Mouse (Mus musculus) G1E (cell line): ENCODE results near the gene Cox4i1. TPM values are rescaled to one million over a fixed set of nuclear protein-coding genes. Genes with fewer than 3 reads are reported as not detected.
"Not testable (repeated sequence)": the region's sequence is repeated elsewhere in the genome, so short reads cannot be mapped to it uniquely, and the experiment has no call there.

Experiments used
- ATAC-seq: 2 replicates; pipeline ENCODE4 v1.8.0; 2016; ENCODE audit warnings: mild to moderate bottlenecking; ENCODE audit not compliant: insufficient number of reproducible peaks, poor library complexity, low FRiP score, severe bottlenecking; ENCODE audit errors: extremely low read depth
- DNase-seq: peaks from one replicate; pipeline ENCODE4 v3.0.0; 2012; ENCODE audit warnings: low spot score
- H3K27me3 ChIP-seq: 2 replicates; pipeline ENCODE4 v1.6.1; 2012; ENCODE audit warnings: mild to moderate bottlenecking, low read length, inconsistent platforms; ENCODE audit not compliant: insufficient read depth
- H3K36me3 ChIP-seq: replicated peaks from 2 replicates; pipeline ENCODE3; 2012; ENCODE audit warnings: mild to moderate bottlenecking, inconsistent platforms
- H3K4me1 ChIP-seq: 2 replicates; pipeline ENCODE4 v1.6.1; 2012; ENCODE audit warnings: low read depth, low read length, inconsistent platforms, mixed read lengths; ENCODE audit not compliant: insufficient read depth
- H3K4me3 ChIP-seq: 2 replicates; pipeline ENCODE4 v1.5.1; 2012; ENCODE audit warnings: low read depth, mild to moderate bottlenecking, inconsistent platforms, low read length, moderate library complexity, mixed read lengths
- H3K9me3 ChIP-seq: replicated peaks from 2 replicates; pipeline ENCODE4 v1.6.1; 2012; ENCODE audit warnings: inconsistent platforms
- CTCF ChIP-seq: IDR thresholded peaks from 2 replicates; pipeline ENCODE4 v1.5.1; 2012; ENCODE audit warnings: low read depth, low read length, inconsistent platforms, mixed read lengths
- GATA1 ChIP-seq: IDR thresholded peaks from 2 replicates; pipeline ENCODE4 v1.6.1; 2012; ENCODE audit warnings: borderline replicate concordance, low read length, inconsistent platforms, mixed read lengths
- GATA2 ChIP-seq: IDR thresholded peaks from 2 replicates; pipeline ENCODE4 v1.6.1; 2012; ENCODE audit warnings: low read depth, low read length, inconsistent platforms, borderline replicate concordance
- POLR2AphosphoS5 ChIP-seq: IDR thresholded peaks from 2 replicates; pipeline ENCODE4 v1.6.1; 2012; ENCODE audit warnings: low read depth, low read length, inconsistent platforms; ENCODE audit not compliant: insufficient replicate concordance
- TAL1 ChIP-seq: conservative IDR thresholded peaks from 2 replicates; pipeline ENCODE4 v1.6.1; 2012; ENCODE audit warnings: low read depth, low read length, inconsistent platforms, mixed read lengths
- polyA plus RNA-seq: library from polyadenylated mRNA; stranded (reverse); fragments of >175 nt; gene quantifications from 2 replicates; pipeline ENCODE4 v1.2.3, GENCODE M21; 2012
- total RNA-seq, 2 experiments: library from RNA; stranded (forward) in 1 of 2; stranded (reverse) in 1 of 2; fragments of 200-1000 nt in 1 of 2; fragments of >200 nt in 1 of 2; fragmentation: Nextera tagmentation in 1 of 2; gene quantifications; 2 replicates each; pipeline ENCODE4 v1.2.3; 2014 to 2017

Cox4i1 gene
- total and polyA plus RNA-seq, 3 experiments = 277 to 542 (median 328) TPM

DNA sequence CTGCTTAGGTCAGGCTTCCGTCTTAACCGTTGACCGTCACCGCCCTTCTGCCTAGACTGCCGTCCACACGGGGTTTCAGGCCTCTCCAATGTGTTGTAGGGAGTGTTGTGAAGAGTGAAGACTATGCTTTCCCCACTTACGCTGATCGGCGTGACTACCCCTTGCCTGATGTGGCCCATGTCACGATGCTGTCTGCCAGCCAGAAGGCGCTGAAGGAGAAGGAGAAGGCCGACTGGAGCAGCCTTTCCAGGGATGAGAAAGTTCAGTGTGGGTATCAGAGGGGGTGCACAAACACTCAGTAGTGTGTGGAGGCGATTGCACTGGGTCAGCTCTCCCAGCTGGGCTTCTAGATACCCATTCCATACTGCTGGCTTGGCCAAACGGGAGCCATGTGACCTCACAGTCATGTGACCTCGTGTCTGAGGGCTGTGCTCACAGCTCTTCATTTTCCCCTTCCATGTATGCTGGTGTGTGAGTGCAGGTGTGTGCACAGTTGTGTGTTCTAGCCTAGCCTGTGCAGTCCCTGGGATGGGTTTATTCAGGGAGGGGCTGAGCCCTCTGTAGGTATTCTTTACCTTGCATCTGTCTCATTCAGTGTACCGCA, 4.7 kb downstream of the Cox4i1 start:
- ATAC-seq = no peak
- TF ChIP-seq GATA2 (no peak), CTCF (no peak), POLR2AphosphoS5 (no peak), GATA1 (no peak), TAL1 (no peak)
- H3K4me3 ChIP-seq = peak overlapping the region; percentile 8; the same call in 1 of the 2 replicates
- DNase-seq = no peak
- H3K27me3 ChIP-seq = no peaks in the 10 kb centered on the region
- H3K9me3 ChIP-seq = no peaks in the 10 kb centered on the region
- H3K4me1 ChIP-seq = peaks cover 50% of the 10 kb centered on the region
- peaks cover 69% of the 10 kb centered on the region for H3K36me3 ChIP-seq

DNA sequence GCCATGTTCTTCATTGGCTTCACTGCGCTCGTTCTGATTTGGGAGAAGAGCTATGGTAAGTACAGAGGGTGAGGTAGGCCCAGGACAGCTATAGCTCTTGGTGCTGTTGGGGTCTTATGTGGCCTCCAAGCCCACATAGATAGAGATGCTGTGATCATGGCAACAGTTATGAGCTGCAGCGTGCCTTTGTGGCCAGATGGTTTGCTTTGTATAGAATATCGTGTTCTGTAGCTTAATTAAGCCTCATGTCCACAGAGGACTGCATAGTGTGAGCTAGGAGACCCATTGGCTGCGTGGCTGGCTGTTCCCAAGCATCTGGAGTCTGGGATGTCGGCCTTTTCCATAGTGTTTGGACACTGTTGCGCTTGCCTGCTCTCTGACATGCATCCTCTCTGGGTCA, 5.3 kb downstream of the Cox4i1 start:
- Histone ChIP-seq H3K27me3 (no peaks in the 10 kb centered on the region), H3K4me1 (peaks cover 51% of the 10 kb centered on the region), H3K9me3 (no peaks in the 10 kb centered on the region), H3K36me3 (peaks cover 70% of the 10 kb centered on the region), H3K4me3 (no peak overlapping the region)
- DNase-seq (no peak), ATAC-seq (no peak)
- TF ChIP-seq GATA1 (no peak), TAL1 (no peak), POLR2AphosphoS5 (no peak), CTCF (no peak), GATA2 (no peak)

DNA sequence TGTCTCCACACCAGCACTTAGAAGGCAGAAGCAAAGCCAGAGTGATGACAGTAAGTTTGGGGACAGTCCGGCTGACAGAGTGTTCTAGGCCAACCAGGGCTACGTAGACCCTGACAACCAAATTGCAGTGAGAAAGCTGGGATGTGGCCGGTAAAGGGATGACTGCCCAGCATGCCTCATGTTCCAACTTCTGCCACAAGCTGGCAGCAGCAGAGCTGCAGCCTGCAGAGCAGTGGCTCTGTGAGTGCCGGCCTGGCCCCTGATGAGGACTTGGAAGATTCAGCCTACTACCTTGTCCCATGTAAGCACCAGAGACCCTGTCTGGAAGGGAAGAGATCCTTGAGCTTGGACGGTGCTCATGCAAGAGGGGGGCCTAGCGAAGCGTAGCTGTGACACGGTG, 7.7 kb downstream of the Cox4i1 start:
- Histone ChIP-seq H3K4me3 (no peak overlapping the region), H3K36me3 (peaks cover 57% of the 10 kb centered on the region), H3K27me3 (no peaks in the 10 kb centered on the region), H3K4me1 (peaks cover 47% of the 10 kb centered on the region), H3K9me3 (no peaks in the 10 kb centered on the region)
- TF ChIP-seq POLR2AphosphoS5 (0 out of 2 replicates have a peak, but pooled peaks have one; percentile 51), GATA1 (no peak), CTCF (no peak)
- ATAC-seq (no peak), DNase-seq (no peak)

- no peak overlapping the region for H3K4me3 ChIP-seq
- no peaks in the 10 kb centered on the region for H3K9me3 ChIP-seq
- TF ChIP-seq TAL1 (no peak), CTCF (peak; percentile 62)
- ATAC-seq (no peak), DNase-seq (peak; percentile 49)
- H3K4me1 ChIP-seq = peaks cover 22% of the 10 kb centered on the region
- H3K36me3 ChIP-seq = peaks cover 30% of the 10 kb centered on the region
- peaks cover 3% of the 10 kb centered on the region; the same call in 1 of the 2 replicates for H3K27me3 ChIP-seq
These were observed 10.4 kb downstream of the Cox4i1 start for GRCm38 (mm10) chr8:120678447-120678846.

- Histone ChIP-seq H3K9me3 (no peaks in the 10 kb centered on the region), H3K4me3 (no peak overlapping the region), H3K27me3 (peaks cover 3% of the 10 kb centered on the region; the same call in 1 of the 2 replicates), H3K4me1 (peaks cover 19% of the 10 kb centered on the region), H3K36me3 (peaks cover 20% of the 10 kb centered on the region)
- no peak for ATAC-seq
- TF ChIP-seq GATA2 = no peak
- no peak for DNase-seq
These were observed 11.8 kb downstream of the Cox4i1 start for GRCm38 (mm10) chr8:120679629-120680387.

GRCm38 (mm10) chr8:120680405-120680804, 12.4 kb downstream of the Cox4i1 start:
- Histone ChIP-seq H3K36me3 (peaks cover 17% of the 10 kb centered on the region), H3K4me1 (peaks cover 19% of the 10 kb centered on the region)
- not testable (repeated sequence) for H3K9me3 ChIP-seq, ATAC-seq, DNase-seq, H3K4me3 ChIP-seq, H3K27me3 ChIP-seq

DNA sequence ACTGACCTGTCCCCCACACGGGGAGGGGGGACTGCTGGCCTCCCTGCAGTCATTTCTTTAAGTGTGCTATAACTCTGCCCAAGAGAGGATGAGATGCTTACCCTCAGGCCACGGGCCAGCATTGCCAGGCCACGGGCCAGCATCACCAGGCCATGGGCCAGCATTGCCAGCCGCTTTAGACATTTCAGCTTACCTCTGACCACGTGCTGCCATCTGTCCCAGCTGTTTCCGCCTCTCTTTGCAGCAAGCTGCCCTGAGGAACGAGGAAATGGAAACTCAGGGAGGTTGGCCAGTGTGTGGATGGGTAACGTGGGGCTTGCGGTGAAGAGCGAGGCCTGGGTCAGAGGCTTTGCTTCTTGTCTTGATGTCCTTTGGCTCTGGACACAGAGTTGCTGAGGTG, 13.1 kb downstream of the Cox4i1 start:
- TF ChIP-seq POLR2AphosphoS5 (no peak), CTCF (no peak), GATA2 (no peak), GATA1 (no peak), TAL1 (no peak)
- no peak overlapping the region for H3K4me3 ChIP-seq
- H3K4me1 ChIP-seq = peaks cover 16% of the 10 kb centered on the region
- no peak for ATAC-seq
- DNase-seq = no peak
- H3K27me3 ChIP-seq = peaks cover 3% of the 10 kb centered on the region; the same call in 1 of the 2 replicates
- H3K36me3 ChIP-seq = peaks cover 11% of the 10 kb centered on the region
- no peaks in the 10 kb centered on the region for H3K9me3 ChIP-seq
